Mouse (Mus musculus): Measurements from ENCODE around the gene Adamts20. TPM values are rescaled to one million over a fixed set of nuclear protein-coding genes. Genes with fewer than 3 reads are reported as not detected.

Gene Adamts20
- polyA plus RNA-seq, 1 experiment from 2014 or later, result 1.6 TPM

- no peak overlapping the region for H3K4me2 ChIP-seq
- no peaks in the 10 kb centered on the region for H3K4me1 ChIP-seq (ENCODE audit: control insufficient read depth, insufficient read depth, low read length)
- no peaks in the 10 kb centered on the region for H3K27me3 ChIP-seq (ENCODE audit: control insufficient read depth, insufficient read depth, low read length)
- WGBS (ENCODE audit: insufficient replicate concordance), result 70% methylated on average over 5 of the region's 5 CpGs
- no peak for ATAC-seq (replicated peaks; ENCODE audit: insufficient number of reproducible peaks, low FRiP score, low TSS enrichment)
- H3K27ac ChIP-seq (ENCODE audit: low read depth, low read length), result no peak overlapping the region
- H3K9me3 ChIP-seq (replicated peaks; ENCODE audit: control insufficient read depth, low read length), result no peaks in the 10 kb centered on the region
- H3K36me3 ChIP-seq (ENCODE audit: control insufficient read depth, insufficient read depth, low read length), result no peaks in the 10 kb centered on the region
- H3K4me3 ChIP-seq (ENCODE audit: low read depth, low read length), result no peak overlapping the region
- H3K9ac ChIP-seq (ENCODE audit: low read depth, low read length), result no peak overlapping the region
These were observed 15.0 kb upstream of the Adamts20 start for GRCm38 (mm10) chr15:94480248-94480647.

DNA sequence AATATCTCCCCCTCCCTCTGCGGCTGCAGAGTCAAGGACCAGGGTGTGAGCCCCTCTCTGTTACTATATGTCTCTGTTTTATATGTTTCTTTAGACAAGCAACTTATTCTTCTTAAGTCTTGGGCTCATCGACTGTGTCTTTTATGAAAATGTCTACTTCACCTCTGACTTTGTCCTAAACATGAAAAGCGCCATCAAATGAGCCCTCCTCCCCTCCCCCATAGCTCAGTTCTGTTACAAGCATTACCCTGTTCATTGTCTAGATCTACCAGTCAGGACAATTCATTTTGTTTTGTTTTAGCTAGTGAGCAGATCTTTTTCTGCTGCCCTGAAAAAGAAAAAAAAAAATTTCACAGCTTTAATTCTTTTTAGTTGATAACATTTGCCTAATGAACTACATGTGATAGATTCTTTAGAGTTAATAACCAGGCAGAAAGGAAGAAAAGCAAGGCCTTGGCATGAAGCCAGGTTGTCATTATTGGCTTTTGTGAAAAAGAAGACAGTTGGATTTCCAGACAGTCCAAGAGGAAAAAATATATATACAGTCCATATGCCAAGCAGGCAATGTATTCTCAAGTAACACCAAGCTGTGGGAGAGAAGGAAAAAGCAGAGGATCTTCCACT is 14.4 kb upstream of the Adamts20 start:
- Histone ChIP-seq H3K4me2 (no peak overlapping the region), H3K27me3 (ENCODE audit: control insufficient read depth, insufficient read depth, low read length) (no peaks in the 10 kb centered on the region), H3K9ac (ENCODE audit: low read depth, low read length) (no peak overlapping the region), H3K9me3 (replicated peaks; ENCODE audit: control insufficient read depth, low read length) (no peaks in the 10 kb centered on the region), H3K27ac (ENCODE audit: low read depth, low read length) (no peak overlapping the region), H3K4me1 (ENCODE audit: control insufficient read depth, insufficient read depth, low read length) (no peaks in the 10 kb centered on the region), H3K36me3 (ENCODE audit: control insufficient read depth, insufficient read depth, low read length) (no peaks in the 10 kb centered on the region), H3K4me3 (ENCODE audit: low read depth, low read length) (no peak overlapping the region)
- WGBS (ENCODE audit: insufficient replicate concordance), result 84% methylated on average over 3 of the region's 3 CpGs
- no peak for ATAC-seq (replicated peaks; ENCODE audit: insufficient number of reproducible peaks, low FRiP score, low TSS enrichment)

DNA sequence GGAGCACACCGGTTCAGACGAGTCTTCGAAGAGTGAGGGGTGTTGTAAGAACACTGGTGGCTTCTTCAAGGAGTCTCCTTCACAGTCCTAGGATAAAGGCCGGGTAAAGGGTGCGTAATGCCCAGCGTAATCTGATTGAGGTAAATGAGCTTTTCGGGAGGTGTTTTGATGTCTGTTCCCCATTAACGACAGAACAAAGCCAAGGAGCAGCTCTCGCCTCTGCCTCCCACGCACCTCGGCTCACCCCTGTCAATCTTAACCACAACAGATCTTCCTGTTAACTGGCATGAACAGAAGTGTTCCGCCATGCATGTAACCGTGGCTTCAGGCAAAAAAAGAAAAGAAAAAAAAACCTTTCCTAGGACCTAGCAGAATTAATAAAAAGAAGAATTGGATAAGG is 13.5 kb upstream of the Adamts20 start:
- Histone ChIP-seq H3K9ac (ENCODE audit: low read depth, low read length) (no peak overlapping the region), H3K36me3 (ENCODE audit: control insufficient read depth, insufficient read depth, low read length) (no peaks in the 10 kb centered on the region), H3K4me2 (no peak overlapping the region), H3K27ac (ENCODE audit: low read depth, low read length) (no peak overlapping the region), H3K4me3 (ENCODE audit: low read depth, low read length) (no peak overlapping the region), H3K9me3 (replicated peaks; ENCODE audit: control insufficient read depth, low read length) (no peaks in the 10 kb centered on the region), H3K27me3 (ENCODE audit: control insufficient read depth, insufficient read depth, low read length) (no peaks in the 10 kb centered on the region), H3K4me1 (ENCODE audit: control insufficient read depth, insufficient read depth, low read length) (no peaks in the 10 kb centered on the region)
- ATAC-seq (replicated peaks; ENCODE audit: insufficient number of reproducible peaks, low FRiP score, low TSS enrichment), result no peak
- 50% methylated on average over 13 of the region's 13 CpGs for WGBS (ENCODE audit: insufficient replicate concordance)

DNA sequence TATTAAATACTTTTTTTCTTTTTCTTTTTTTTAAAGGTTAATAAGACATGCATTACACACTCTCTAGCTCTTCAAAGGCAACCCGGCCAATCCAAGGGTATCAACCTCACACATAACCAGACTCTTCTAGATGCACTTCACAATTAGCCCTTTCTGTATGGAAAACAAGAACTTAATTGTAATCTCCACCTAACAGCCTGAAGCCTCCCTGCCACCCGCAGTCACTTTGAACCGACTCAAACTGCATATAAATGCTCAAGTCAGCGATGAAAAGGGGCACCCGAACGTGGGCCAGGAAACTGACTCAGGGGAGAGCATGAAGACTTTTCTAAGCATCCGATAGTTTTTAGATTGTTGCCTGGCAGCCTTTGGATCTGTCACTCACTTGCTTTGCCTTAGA is 12.1 kb upstream of the Adamts20 start:
- no peak for ATAC-seq (replicated peaks; ENCODE audit: insufficient number of reproducible peaks, low FRiP score, low TSS enrichment)
- H3K9me3 ChIP-seq (replicated peaks; ENCODE audit: control insufficient read depth, low read length), result no peaks in the 10 kb centered on the region
- no peaks in the 10 kb centered on the region for H3K27me3 ChIP-seq (ENCODE audit: control insufficient read depth, insufficient read depth, low read length)
- H3K4me3 ChIP-seq (ENCODE audit: low read depth, low read length), result no peak overlapping the region
- WGBS (ENCODE audit: insufficient replicate concordance), result 70% methylated on average over 7 of the region's 7 CpGs
- H3K27ac ChIP-seq (ENCODE audit: low read depth, low read length), result no peak overlapping the region
- no peaks in the 10 kb centered on the region for H3K4me1 ChIP-seq (ENCODE audit: control insufficient read depth, insufficient read depth, low read length)
- no peaks in the 10 kb centered on the region for H3K36me3 ChIP-seq (ENCODE audit: control insufficient read depth, insufficient read depth, low read length)
- H3K9ac ChIP-seq (ENCODE audit: low read depth, low read length), result no peak overlapping the region
- no peak overlapping the region for H3K4me2 ChIP-seq

- Histone ChIP-seq H3K27me3 (ENCODE audit: control insufficient read depth, insufficient read depth, low read length) (no peaks in the 10 kb centered on the region), H3K4me1 (ENCODE audit: control insufficient read depth, insufficient read depth, low read length) (no peaks in the 10 kb centered on the region), H3K36me3 (ENCODE audit: control insufficient read depth, insufficient read depth, low read length) (no peaks in the 10 kb centered on the region), H3K9ac (ENCODE audit: low read depth, low read length) (no peak overlapping the region), H3K4me3 (ENCODE audit: low read depth, low read length) (no peak overlapping the region), H3K9me3 (replicated peaks; ENCODE audit: control insufficient read depth, low read length) (no peaks in the 10 kb centered on the region), H3K27ac (ENCODE audit: low read depth, low read length) (no peak overlapping the region), H3K4me2 (no peak overlapping the region)
- 75% methylated on average over 5 of the region's 5 CpGs for WGBS (ENCODE audit: insufficient replicate concordance)
- ATAC-seq (replicated peaks; ENCODE audit: insufficient number of reproducible peaks, low FRiP score, low TSS enrichment), result no peak
These were observed 10.8 kb upstream of the Adamts20 start for GRCm38 (mm10) chr15:94475975-94476374.

GRCm38 (mm10) chr15:94470361-94470760 is 5.1 kb upstream of the Adamts20 start:
- WGBS (ENCODE audit: insufficient replicate concordance), result 61% methylated on average over 5 of the region's 5 CpGs
- ATAC-seq (replicated peaks; ENCODE audit: insufficient number of reproducible peaks, low FRiP score, low TSS enrichment), result no peak

DNA sequence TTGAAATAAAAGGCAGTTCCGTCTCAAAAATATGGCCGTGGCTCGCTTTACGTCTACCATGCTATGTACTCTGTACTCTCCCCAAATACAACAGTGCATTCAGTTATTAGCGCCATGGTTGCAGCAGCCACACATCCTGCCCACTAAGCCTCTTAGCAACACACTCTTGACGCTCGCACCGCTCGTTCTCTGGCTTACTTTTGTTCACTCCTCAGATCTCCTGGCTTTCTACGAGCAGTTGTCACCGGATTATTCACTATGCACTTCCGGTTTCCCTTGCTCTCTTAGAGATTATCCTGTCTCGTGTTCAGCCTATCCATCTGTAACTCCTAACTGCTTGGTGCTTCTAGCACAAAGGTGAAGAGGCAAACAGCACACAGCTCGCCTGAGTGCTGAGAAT is 337 bp downstream of the Adamts20 start:
- no peak for ATAC-seq (replicated peaks; ENCODE audit: insufficient number of reproducible peaks, low FRiP score, low TSS enrichment)
- H3K4me3 ChIP-seq (ENCODE audit: low read depth, low read length), result no peak overlapping the region
- no peaks in the 10 kb centered on the region for H3K9me3 ChIP-seq (replicated peaks; ENCODE audit: control insufficient read depth, low read length)
- 78% methylated on average over 14 of the region's 14 CpGs for WGBS (ENCODE audit: insufficient replicate concordance)
- H3K27me3 ChIP-seq (ENCODE audit: control insufficient read depth, insufficient read depth, low read length), result no peaks in the 10 kb centered on the region
- no peaks in the 10 kb centered on the region for H3K36me3 ChIP-seq (ENCODE audit: control insufficient read depth, insufficient read depth, low read length)
- no peak overlapping the region for H3K9ac ChIP-seq (ENCODE audit: low read depth, low read length)
- no peak overlapping the region for H3K4me2 ChIP-seq
- H3K27ac ChIP-seq (ENCODE audit: low read depth, low read length), result no peak overlapping the region
- H3K4me1 ChIP-seq (ENCODE audit: control insufficient read depth, insufficient read depth, low read length), result no peaks in the 10 kb centered on the region

More at GRCm38 (mm10) chr15:94470361-94470760, 5.1 kb upstream of the Adamts20 start:
- Histone ChIP-seq H3K9me3 (replicated peaks; ENCODE audit: control insufficient read depth, low read length) (no peaks in the 10 kb centered on the region), H3K27me3 (ENCODE audit: control insufficient read depth, insufficient read depth, low read length) (no peaks in the 10 kb centered on the region), H3K36me3 (ENCODE audit: control insufficient read depth, insufficient read depth, low read length) (no peaks in the 10 kb centered on the region), H3K4me3 (ENCODE audit: low read depth, low read length) (no peak overlapping the region), H3K4me1 (ENCODE audit: control insufficient read depth, insufficient read depth, low read length) (no peaks in the 10 kb centered on the region), H3K4me2 (no peak overlapping the region), H3K27ac (ENCODE audit: low read depth, low read length) (no peak overlapping the region), H3K9ac (ENCODE audit: low read depth, low read length) (no peak overlapping the region)

- no peak for ATAC-seq (replicated peaks; ENCODE audit: insufficient number of reproducible peaks, low FRiP score, low TSS enrichment)
- no peak overlapping the region for H3K4me3 ChIP-seq (ENCODE audit: low read depth, low read length)
- H3K9me3 ChIP-seq (replicated peaks; ENCODE audit: control insufficient read depth, low read length), result no peaks in the 10 kb centered on the region
- no peaks in the 10 kb centered on the region for H3K36me3 ChIP-seq (ENCODE audit: control insufficient read depth, insufficient read depth, low read length)
- no peak overlapping the region for H3K27ac ChIP-seq (ENCODE audit: low read depth, low read length)
- 68% methylated on average over 3 of the region's 3 CpGs for WGBS (ENCODE audit: insufficient replicate concordance)
- H3K4me2 ChIP-seq, result no peak overlapping the region
- no peaks in the 10 kb centered on the region for H3K27me3 ChIP-seq (ENCODE audit: control insufficient read depth, insufficient read depth, low read length)
- no peaks in the 10 kb centered on the region for H3K4me1 ChIP-seq (ENCODE audit: control insufficient read depth, insufficient read depth, low read length)
- no peak overlapping the region for H3K9ac ChIP-seq (ENCODE audit: low read depth, low read length)
These were observed 2.0 kb downstream of the Adamts20 start for GRCm38 (mm10) chr15:94463251-94463650.

DNA sequence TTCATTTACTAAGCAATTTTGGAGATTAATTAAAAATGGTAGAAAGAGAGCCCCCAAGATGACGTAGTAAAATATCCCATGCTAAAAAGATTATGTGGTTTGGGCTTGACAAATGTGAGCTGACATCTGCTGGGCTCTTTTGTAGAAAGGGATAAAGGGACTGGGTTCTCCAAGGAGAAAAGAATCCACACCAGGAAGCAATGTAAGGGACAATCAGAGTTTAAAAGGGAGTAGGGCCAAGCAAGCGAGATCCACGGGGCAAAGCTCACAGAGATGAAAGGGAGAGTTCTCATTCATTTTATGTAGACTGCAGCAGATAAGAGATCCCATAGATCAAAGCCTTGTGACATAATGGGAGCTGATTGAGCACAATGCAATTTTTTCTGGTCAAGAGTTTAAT is 3.0 kb downstream of the Adamts20 start:
- Histone ChIP-seq H3K27me3 (ENCODE audit: control insufficient read depth, insufficient read depth, low read length) (no peaks in the 10 kb centered on the region), H3K36me3 (ENCODE audit: control insufficient read depth, insufficient read depth, low read length) (no peaks in the 10 kb centered on the region), H3K9me3 (replicated peaks; ENCODE audit: control insufficient read depth, low read length) (no peaks in the 10 kb centered on the region), H3K4me2 (no peak overlapping the region), H3K27ac (ENCODE audit: low read depth, low read length) (no peak overlapping the region), H3K4me1 (ENCODE audit: control insufficient read depth, insufficient read depth, low read length) (no peaks in the 10 kb centered on the region), H3K4me3 (ENCODE audit: low read depth, low read length) (no peak overlapping the region), H3K9ac (ENCODE audit: low read depth, low read length) (no peak overlapping the region)
- WGBS (ENCODE audit: insufficient replicate concordance), result 70% methylated on average over 3 of the region's 3 CpGs
- ATAC-seq (replicated peaks; ENCODE audit: insufficient number of reproducible peaks, low FRiP score, low TSS enrichment), result no peak

All from heart, embryonic 11.5 days (tissue).